Mouse (Mus musculus): ENCODE results near the gene Pik3r2. TPM values are rescaled to one million over a fixed set of nuclear protein-coding genes. Genes with fewer than 3 reads are reported as not detected.
A peak's percentile ranks its signal among the peaks of the same experiment; 100 is the strongest.

Pik3r2 gene
- polyA plus RNA-seq, 1 experiment from 2014 or later: 84.5 TPM

DNA sequence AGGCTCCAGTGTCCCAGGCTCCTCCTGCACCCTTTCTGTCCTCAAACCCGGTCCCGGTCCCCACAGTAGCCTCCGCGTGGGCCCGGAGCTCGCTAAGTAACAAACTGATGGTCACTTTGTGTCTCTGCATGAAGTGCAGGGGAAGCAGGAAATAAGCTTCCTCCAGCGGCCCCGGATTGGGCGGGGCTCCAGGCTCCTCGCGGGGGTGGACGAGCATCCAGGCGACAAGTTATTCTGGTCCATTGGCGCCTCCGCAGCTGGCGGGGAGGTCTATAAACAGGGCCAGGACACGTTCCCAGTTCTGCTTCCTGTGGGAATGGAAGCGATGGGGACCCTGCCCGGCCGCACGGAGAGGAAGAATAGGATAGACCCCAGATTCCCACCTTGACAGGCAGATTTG, 23.4 kb downstream of the Pik3r2 start:
- no peak for ATAC-seq (ENCODE audit: low FRiP score)
- 37% methylated on average over 21 of the region's 21 CpGs for WGBS
- Histone ChIP-seq H3K9me3 (replicated peaks) (no peaks in the 10 kb centered on the region), H3K9ac (0 out of 2 replicates have a peak overlapping the region, but pooled peaks have one; percentile 38), H3K4me1 (peaks cover 28% of the 10 kb centered on the region), H3K4me3 (no peak overlapping the region; the same call in 1 of the 2 replicates), H3K36me3 (peaks cover 17% of the 10 kb centered on the region), H3K27me3 (peaks cover 10% of the 10 kb centered on the region; the same call in 1 of the 2 replicates), H3K4me2 (replicated peaks) (peak overlapping the region; percentile 17; the same call in 1 of the 2 replicates), H3K27ac (no peak overlapping the region)

GRCm38 (mm10) chr8:70752000-70752764, 24.3 kb downstream of the Pik3r2 start:
- H3K4me2 ChIP-seq (replicated peaks): peak overlapping the region; percentile 17; the same call in 1 of the 2 replicates
- peaks cover 20% of the 10 kb centered on the region for H3K27me3 ChIP-seq
- H3K9ac ChIP-seq: no peak overlapping the region
- no peaks in the 10 kb centered on the region for H3K9me3 ChIP-seq (replicated peaks)
- peaks cover 22% of the 10 kb centered on the region for H3K4me1 ChIP-seq
- no peak overlapping the region for H3K4me3 ChIP-seq
- peaks cover 11% of the 10 kb centered on the region for H3K36me3 ChIP-seq
- H3K27ac ChIP-seq: no peak overlapping the region
- WGBS: 31% methylated on average over 11 of the region's 11 CpGs
- no peak for ATAC-seq (ENCODE audit: low FRiP score)

GRCm38 (mm10) chr8:70750128-70750680, 26.3 kb downstream of the Pik3r2 start:
- ATAC-seq (ENCODE audit: low FRiP score): no peak
- Histone ChIP-seq H3K9me3 (replicated peaks) (no peaks in the 10 kb centered on the region), H3K9ac (no peak overlapping the region), H3K36me3 (no peaks in the 10 kb centered on the region), H3K27me3 (peaks cover 40% of the 10 kb centered on the region), H3K4me2 (replicated peaks) (no peak overlapping the region), H3K4me1 (peaks cover 11% of the 10 kb centered on the region), H3K4me3 (no peak overlapping the region), H3K27ac (no peak overlapping the region)
- 81% methylated on average over 13 of the region's 13 CpGs for WGBS

DNA sequence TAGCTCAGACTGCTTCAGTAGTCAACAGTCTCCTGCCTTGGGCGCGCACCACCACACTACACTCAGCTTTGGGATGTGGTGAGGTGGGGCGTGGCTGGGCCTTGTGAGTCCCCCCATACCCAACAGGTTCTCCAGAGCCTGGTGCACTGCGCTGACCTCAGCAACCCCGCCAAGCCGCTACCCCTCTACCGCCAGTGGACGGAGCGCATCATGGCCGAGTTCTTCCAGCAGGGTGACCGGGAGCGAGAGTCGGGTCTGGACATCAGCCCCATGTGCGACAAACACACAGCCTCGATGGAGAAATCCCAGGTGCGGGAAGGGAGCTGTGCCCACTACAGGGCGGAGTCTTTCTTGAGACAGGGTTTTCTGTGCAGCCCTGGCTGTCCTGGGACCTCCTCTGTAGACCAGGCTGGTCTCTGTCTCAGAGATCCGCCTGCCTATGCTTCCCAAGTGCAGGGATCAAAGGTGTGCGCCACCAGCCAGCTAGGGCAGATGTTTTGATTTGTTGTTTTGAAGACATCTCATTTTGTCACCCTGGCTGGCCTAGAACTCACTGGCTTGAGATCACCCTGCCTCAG, 27.3 kb downstream of the Pik3r2 start:
- peaks cover 10% of the 10 kb centered on the region for H3K4me1 ChIP-seq
- no peak overlapping the region for H3K9ac ChIP-seq
- 81% methylated on average over 19 of the region's 19 CpGs for WGBS
- H3K4me2 ChIP-seq (replicated peaks): no peak overlapping the region
- no peak for ATAC-seq (ENCODE audit: low FRiP score)
- no peak overlapping the region for H3K27ac ChIP-seq
- H3K27me3 ChIP-seq: peaks cover 50% of the 10 kb centered on the region
- no peak overlapping the region for H3K4me3 ChIP-seq
- no peaks in the 10 kb centered on the region for H3K36me3 ChIP-seq
- no peaks in the 10 kb centered on the region for H3K9me3 ChIP-seq (replicated peaks)

DNA sequence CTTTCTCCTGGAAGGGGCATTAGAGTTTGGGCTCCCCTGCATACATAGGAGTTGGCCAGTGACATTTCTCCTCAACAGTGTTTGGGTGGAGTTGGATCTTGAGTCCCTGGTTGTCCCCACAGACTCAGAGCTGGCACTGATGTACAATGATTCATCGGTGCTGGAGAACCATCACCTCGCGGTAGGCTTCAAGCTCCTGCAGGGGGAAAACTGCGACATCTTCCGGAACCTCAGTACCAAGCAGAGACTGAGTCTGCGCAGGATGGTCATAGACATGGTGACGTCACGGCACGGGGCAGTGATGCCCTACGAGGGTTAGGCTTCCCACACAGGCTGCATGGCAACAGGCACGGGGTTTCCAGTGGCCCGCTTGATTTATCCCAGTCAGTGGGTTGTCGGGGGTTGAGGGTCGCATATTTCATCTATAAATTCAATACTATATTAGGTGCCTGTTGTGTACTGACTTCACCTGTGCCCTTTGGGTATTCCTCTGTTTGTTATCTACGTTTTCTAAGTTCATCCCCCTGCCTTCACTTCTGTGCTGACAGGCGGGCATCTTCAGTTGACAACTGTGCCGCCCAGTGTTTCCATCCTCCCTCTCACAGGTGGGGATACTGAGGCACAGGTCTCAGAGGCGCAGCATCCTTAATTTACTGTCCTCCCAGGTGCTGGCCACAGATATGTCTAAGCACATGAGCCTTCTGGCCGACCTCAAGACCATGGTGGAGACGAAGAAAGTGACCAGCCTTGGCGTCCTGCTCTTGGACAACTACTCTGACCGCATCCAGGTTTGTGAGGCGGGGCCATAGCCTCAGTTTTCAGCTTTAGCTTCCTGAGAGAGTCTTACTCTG, 28.0 kb downstream of the Pik3r2 start:
- Histone ChIP-seq H3K9me3 (replicated peaks) (no peaks in the 10 kb centered on the region), H3K9ac (no peak overlapping the region), H3K27ac (no peak overlapping the region), H3K4me2 (replicated peaks) (no peak overlapping the region), H3K27me3 (peaks cover 57% of the 10 kb centered on the region), H3K36me3 (no peaks in the 10 kb centered on the region), H3K4me1 (peaks cover 17% of the 10 kb centered on the region), H3K4me3 (no peak overlapping the region)
- no peak for ATAC-seq (ENCODE audit: low FRiP score)
- 85% methylated on average over 23 of the region's 23 CpGs for WGBS

GRCm38 (mm10) chr8:70747211-70747890, 29.2 kb downstream of the Pik3r2 start:
- Histone ChIP-seq H3K27me3 (peaks cover 68% of the 10 kb centered on the region), H3K27ac (no peak overlapping the region), H3K9me3 (replicated peaks) (no peaks in the 10 kb centered on the region), H3K4me3 (no peak overlapping the region), H3K9ac (no peak overlapping the region), H3K4me1 (peaks cover 19% of the 10 kb centered on the region), H3K36me3 (no peaks in the 10 kb centered on the region), H3K4me2 (replicated peaks) (no peak overlapping the region)
- ATAC-seq (ENCODE audit: low FRiP score): no peak
- 84% methylated on average over 18 of the region's 18 CpGs for WGBS

DNA sequence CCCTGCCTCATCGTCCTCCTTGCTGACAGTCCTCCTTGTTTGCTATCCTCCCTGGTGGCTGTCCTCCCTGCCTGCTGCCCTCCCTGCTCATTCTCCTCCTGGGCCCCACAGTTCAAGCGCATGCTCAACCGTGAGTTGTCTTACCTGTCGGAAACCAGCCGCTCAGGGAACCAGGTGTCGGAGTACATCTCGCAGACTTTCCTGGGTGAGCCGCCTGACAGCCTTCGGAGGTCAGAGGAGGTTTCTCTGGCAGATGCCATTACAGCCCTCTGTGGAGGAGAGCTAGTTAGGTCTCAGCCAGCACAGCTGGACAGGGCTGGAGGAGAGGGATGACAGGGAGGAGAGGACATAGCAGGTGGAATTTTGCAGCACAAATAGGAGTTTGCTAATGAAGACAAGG, 29.8 kb downstream of the Pik3r2 start:
- ATAC-seq (ENCODE audit: low FRiP score): no peak
- Histone ChIP-seq H3K36me3 (no peaks in the 10 kb centered on the region), H3K27me3 (peaks cover 75% of the 10 kb centered on the region), H3K9ac (no peak overlapping the region), H3K4me1 (peaks cover 19% of the 10 kb centered on the region), H3K9me3 (replicated peaks) (no peaks in the 10 kb centered on the region), H3K27ac (no peak overlapping the region), H3K4me2 (replicated peaks) (no peak overlapping the region), H3K4me3 (no peak overlapping the region)
- 72% methylated on average over 9 of the region's 9 CpGs for WGBS

DNA sequence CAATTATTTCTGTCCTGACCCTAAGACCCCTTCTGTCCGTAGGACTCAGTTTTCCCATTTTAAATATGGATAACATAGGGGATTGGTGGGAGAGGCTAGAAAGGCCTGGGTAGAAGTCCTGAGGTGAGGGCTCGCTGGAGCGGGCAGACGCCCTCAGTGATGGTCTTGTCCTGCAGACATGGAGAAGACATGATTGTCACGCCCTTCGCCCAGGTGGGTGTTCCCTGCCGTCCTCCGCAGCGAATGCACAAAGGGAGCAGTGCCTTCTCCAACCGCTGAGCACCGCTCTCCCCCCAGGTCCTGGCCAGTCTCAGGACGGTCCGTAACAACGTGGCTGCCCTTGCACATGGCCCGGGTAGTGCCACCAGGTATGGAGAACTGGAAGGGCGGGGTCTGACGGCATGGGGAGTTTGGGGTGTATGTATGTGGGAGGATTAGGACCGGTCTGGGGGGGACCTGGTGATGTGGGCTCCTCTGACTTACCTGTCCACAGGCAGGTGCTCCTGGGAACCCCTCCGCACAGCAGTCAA, 30.8 kb downstream of the Pik3r2 start:
- H3K9me3 ChIP-seq (replicated peaks): no peaks in the 10 kb centered on the region
- H3K4me2 ChIP-seq (replicated peaks): no peak overlapping the region
- H3K27ac ChIP-seq: no peak overlapping the region
- no peak overlapping the region for H3K4me3 ChIP-seq
- peaks cover 19% of the 10 kb centered on the region for H3K4me1 ChIP-seq
- ATAC-seq (ENCODE audit: low FRiP score): no peak
- no peak overlapping the region for H3K9ac ChIP-seq
- WGBS: 53% methylated on average over 19 of the region's 19 CpGs
- H3K27me3 ChIP-seq: peaks cover 82% of the 10 kb centered on the region
- H3K36me3 ChIP-seq: no peaks in the 10 kb centered on the region

GRCm38 (mm10) chr8:70744806-70745205, 31.7 kb downstream of the Pik3r2 start:
- Histone ChIP-seq H3K4me2 (replicated peaks) (no peak overlapping the region; the same call in 1 of the 2 replicates), H3K27me3 (peaks cover 84% of the 10 kb centered on the region), H3K36me3 (no peaks in the 10 kb centered on the region), H3K4me3 (no peak overlapping the region), H3K4me1 (peaks cover 19% of the 10 kb centered on the region), H3K9me3 (replicated peaks) (no peaks in the 10 kb centered on the region), H3K9ac (no peak overlapping the region), H3K27ac (no peak overlapping the region)
- no peak for ATAC-seq (ENCODE audit: low FRiP score)
- 54% methylated on average over 11 of the region's 11 CpGs for WGBS

GRCm38 (mm10) chr8:70743656-70744590, 32.6 kb downstream of the Pik3r2 start:
- no peak overlapping the region for H3K27ac ChIP-seq
- peaks cover 19% of the 10 kb centered on the region for H3K4me1 ChIP-seq
- peak overlapping the region; percentile 52 for H3K4me2 ChIP-seq (replicated peaks)
- H3K9me3 ChIP-seq (replicated peaks): no peaks in the 10 kb centered on the region
- no peaks in the 10 kb centered on the region for H3K36me3 ChIP-seq
- peaks cover 82% of the 10 kb centered on the region for H3K27me3 ChIP-seq
- WGBS: 4% methylated on average over 48 of the region's 48 CpGs
- H3K4me3 ChIP-seq: peak overlapping the region; percentile 29
- ATAC-seq (ENCODE audit: low FRiP score): 0 out of 2 replicates have a peak, but pooled peaks have one; percentile 17
- H3K9ac ChIP-seq: peak overlapping the region; percentile 27; the same call in 1 of the 2 replicates
